Mouse (Mus musculus) gonadal fat pad, adult 2 months (tissue): ENCODE results near the gene Calml4. TPM values are rescaled to one million over a fixed set of nuclear protein-coding genes. Genes with fewer than 3 reads are reported as not detected.
"Not testable (repeated sequence)": the region's sequence is repeated elsewhere in the genome, so short reads cannot be mapped to it uniquely, and the experiment has no call there.

Source experiments
- DNase-seq: peaks from one replicate; pipeline ENCODE4 v3.0.0-alpha.2; 2012; ENCODE audit warnings: low read depth
- polyA plus RNA-seq: library from polyadenylated mRNA; depleted of rRNA; stranded (reverse); fragments of >200 nt; gene quantifications from 2 replicates; pipeline ENCODE4 v1.2.3, GENCODE M21; 2012

Gene Calml4
- polyA plus RNA-seq, 1 experiment, result 8.9 TPM

- DNase-seq, result no peak
Measured at GRCm38 (mm10) chr9:62835705-62836446, 22.0 kb upstream of the Calml4 start.

GRCm38 (mm10) chr9:62837611-62838010 is 20.3 kb upstream of the Calml4 start:
- no peak for DNase-seq

GRCm38 (mm10) chr9:62838146-62838505 is 19.8 kb upstream of the Calml4 start:
- DNase-seq, result no peak

GRCm38 (mm10) chr9:62838506-62839171 is 19.2 kb upstream of the Calml4 start, which contains the start of gene Cln6:
TSS of gene Cln6 (plus strand) at chr9:62838785.
- DNase-seq, result no peak

- no peak for DNase-seq
Measured at GRCm38 (mm10) chr9:62839172-62839770, 18.6 kb upstream of the Calml4 start.

GRCm38 (mm10) chr9:62843356-62844024 is 14.4 kb upstream of the Calml4 start:
- DNase-seq, result no peak

- no peak for DNase-seq
Measured at GRCm38 (mm10) chr9:62844461-62844860, 13.4 kb upstream of the Calml4 start.

GRCm38 (mm10) chr9:62847694-62848093 is 10.2 kb upstream of the Calml4 start:
- DNase-seq, result no peak

GRCm38 (mm10) chr9:62848641-62849040 is 9.2 kb upstream of the Calml4 start:
- no peak for DNase-seq

GRCm38 (mm10) chr9:62851571-62851970 is 6.3 kb upstream of the Calml4 start:
- no peak for DNase-seq

- DNase-seq, result no peak
Measured at GRCm38 (mm10) chr9:62854483-62854882, 3.4 kb upstream of the Calml4 start.

GRCm38 (mm10) chr9:62857216-62857615 is 664 bp upstream of the Calml4 start:
- DNase-seq, result no peak

- DNase-seq, result no peak
Measured at GRCm38 (mm10) chr9:62858266-62859019, 563 bp downstream of the Calml4 start.

GRCm38 (mm10) chr9:62860102-62860501 is 2.2 kb downstream of the Calml4 start:
- not testable (repeated sequence) for DNase-seq

GRCm38 (mm10) chr9:62860866-62861265 is 3.0 kb downstream of the Calml4 start:
- DNase-seq, result no peak

- DNase-seq, result not testable (repeated sequence)
Measured at GRCm38 (mm10) chr9:62869236-62869635, 11.4 kb downstream of the Calml4 start.

- DNase-seq, result no peak
Measured at GRCm38 (mm10) chr9:62870728-62871127, 12.8 kb downstream of the Calml4 start.

GRCm38 (mm10) chr9:62876966-62877616 is 19.2 kb downstream of the Calml4 start:
- DNase-seq, result no peak

- no peak for DNase-seq
Measured at GRCm38 (mm10) chr9:62877825-62878224, 19.9 kb downstream of the Calml4 start.

- no peak for DNase-seq
Measured at GRCm38 (mm10) chr9:62881871-62882270, 24.0 kb downstream of the Calml4 start.

GRCm38 (mm10) chr9:62894486-62894885 is 36.6 kb downstream of the Calml4 start:
- DNase-seq, result no peak
